Comparison of ENCODE assay signal across 17 mouse cellular contexts in genomic region chr2:122206440-122207107, GRCm38 (mm10). TPM values are rescaled to one million over a fixed set of nuclear protein-coding genes. Genes with fewer than 3 reads are reported as not detected.
"Had no signal": no experiment of that assay in that cellular context is flagged by ENCODE, and none has a peak within 500 bp of the region (broad histone marks: within the 10 kb centered on the region; RNA-seq: fewer than 3 reads in every experiment).

No protein-coding gene starts in this region.

- H3K4me2 ChIP-seq: limb, embryonic 15.5 days; lung, embryonic 14.5 days; neural tube, embryonic 12.5 days had no signal

- H3K9me3 ChIP-seq: limb, embryonic 15.5 days; neural tube, embryonic 12.5 days had no signal

- H3K9ac ChIP-seq: limb, embryonic 15.5 days; liver, embryonic 14.5 days; lung, embryonic 14.5 days; neural tube, embryonic 12.5 days had no signal

- H3K4me3 ChIP-seq: left cerebral cortex, adult 2 months; limb, embryonic 15.5 days; neural tube, embryonic 12.5 days had no signal

- H3K36me3 ChIP-seq: limb, embryonic 15.5 days; neural tube, embryonic 12.5 days had no signal

- DNase-seq: kidney, adult 11 months; kidney, postnatal 14 days; lung, embryonic 14.5 days; lung, postnatal 14 days; midbrain, embryonic 14.5 days; spleen, adult 18-20 months; thymus, adult 2 months; thymus, postnatal 25 days had no signal

- H3K4me1 ChIP-seq: limb, embryonic 15.5 days; neural tube, embryonic 12.5 days had no signal

- H3K27ac ChIP-seq: left cerebral cortex, adult 2 months; limb, embryonic 15.5 days; liver, embryonic 14.5 days; macrophage; neural tube, embryonic 12.5 days had no signal

- H3K27me3 ChIP-seq: limb, embryonic 15.5 days; neural tube, embryonic 12.5 days had no signal

RNA-seq across cellular contexts. Expression of gene Terb2, which starts 20.5 kb away (rescaled TPM):
- polyA plus RNA-seq: kidney, embryonic 14.5 days; large intestine, adult 2 months; limb, embryonic 11.5 days; limb, embryonic 15.5 days; liver, embryonic 14.5 days; lung, embryonic 14.5 days; macrophage; midbrain, embryonic 14.5 days; neural tube, embryonic 12.5 days; thymus, adult 2 months; urinary bladder, adult 2 months had no signal

RNA-seq across cellular contexts. Expression of gene Patl2, which starts 20.6 kb away (rescaled TPM):
- polyA plus RNA-seq: kidney, embryonic 14.5 days; limb, embryonic 11.5 days; limb, embryonic 15.5 days; lung, embryonic 14.5 days; midbrain, embryonic 14.5 days; neural tube, embryonic 12.5 days; urinary bladder, adult 2 months had no signal

RNA-seq across cellular contexts. Expression of gene Trim69, which starts 46.1 kb away (rescaled TPM):
- polyA plus RNA-seq: kidney, embryonic 14.5 days; limb, embryonic 11.5 days; lung, embryonic 14.5 days; midbrain, embryonic 14.5 days; neural tube, embryonic 12.5 days had no signal
